Mouse (Mus musculus) hindbrain, embryonic 14.5 days (tissue): ENCODE results near the gene Them7. TPM values are rescaled to one million over a fixed set of nuclear protein-coding genes. Genes with fewer than 3 reads are reported as not detected.

Experiments
- ATAC-seq: fragments of 200-750 bp; cut with Nextera tagmentation; 2 replicates; pipeline ENCODE4 v1.8.0; 2017; ENCODE audit warnings: moderate number of reproducible peaks, mild to moderate bottlenecking, moderate TSS enrichment, moderate library complexity; ENCODE audit not compliant: low FRiP score
- DNase-seq: peaks from one replicate; pipeline ENCODE4 v3.0.0-alpha.2; 2015; ENCODE audit warnings: low spot score
- H3K27ac ChIP-seq: fragments of 300-500 bp; sonication (generic); 2 replicates; pipeline ENCODE4 v1.5.1; 2014; ENCODE audit warnings: mild to moderate bottlenecking, moderate library complexity
- H3K27me3 ChIP-seq: fragments of 300-500 bp; sonication (generic); 2 replicates; pipeline ENCODE4 v1.6.1; 2014; ENCODE audit warnings: mild to moderate bottlenecking, low read length, mixed read lengths; ENCODE audit not compliant: control insufficient read depth, insufficient read depth
- H3K36me3 ChIP-seq: fragments of 300-500 bp; sonication (generic); replicated peaks from 2 replicates; pipeline ENCODE4 v1.6.1; 2014; ENCODE audit not compliant: control insufficient read depth, insufficient read depth
- H3K4me1 ChIP-seq: fragments of 300-500 bp; sonication (generic); replicated peaks from 2 replicates; pipeline ENCODE4 v1.6.1; 2014; ENCODE audit warnings: antibody characterized with exemption, low read length, mixed read lengths; ENCODE audit not compliant: control insufficient read depth, insufficient read depth
- H3K4me2 ChIP-seq: fragments of 300-500 bp; sonication (generic); replicated peaks from 2 replicates; pipeline ENCODE4 v1.6.1; 2014; ENCODE audit warnings: mild to moderate bottlenecking, moderate library complexity
- H3K4me3 ChIP-seq: fragments of 300-500 bp; sonication (generic); replicated peaks from 2 replicates; pipeline ENCODE4 v1.5.1; 2014; ENCODE audit warnings: mild to moderate bottlenecking, low read length
- H3K9ac ChIP-seq: fragments of 300-500 bp; sonication (generic); 2 replicates; pipeline ENCODE4 v1.6.1; 2014
- H3K9me3 ChIP-seq: fragments of 300-500 bp; sonication (generic); 2 replicates; pipeline ENCODE4 v1.6.1; 2016; ENCODE audit warnings: low read length; ENCODE audit not compliant: control insufficient read depth
- WGBS: fragments of 180-500 bp; shearing (Covaris S2); extraction: QIAGEN DNeasy Blood & Tissue Kit; methylation state at CpG from one replicate; pipeline ENCODE4 v1.1.7; 2014; 5-methylcytosine and 5-hydroxymethylcytosine counted together
- polyA plus RNA-seq: library from polyadenylated mRNA; unstranded; fragments of >200 nt; fragmentation: Nextera tagmentation; extraction: Ambion mirVana; gene quantifications from 2 replicates; pipeline ENCODE4 v1.2.1, GENCODE M21; 2014

Gene Them7
- polyA plus RNA-seq, 1 experiment from 2014 or later: not detected

DNA sequence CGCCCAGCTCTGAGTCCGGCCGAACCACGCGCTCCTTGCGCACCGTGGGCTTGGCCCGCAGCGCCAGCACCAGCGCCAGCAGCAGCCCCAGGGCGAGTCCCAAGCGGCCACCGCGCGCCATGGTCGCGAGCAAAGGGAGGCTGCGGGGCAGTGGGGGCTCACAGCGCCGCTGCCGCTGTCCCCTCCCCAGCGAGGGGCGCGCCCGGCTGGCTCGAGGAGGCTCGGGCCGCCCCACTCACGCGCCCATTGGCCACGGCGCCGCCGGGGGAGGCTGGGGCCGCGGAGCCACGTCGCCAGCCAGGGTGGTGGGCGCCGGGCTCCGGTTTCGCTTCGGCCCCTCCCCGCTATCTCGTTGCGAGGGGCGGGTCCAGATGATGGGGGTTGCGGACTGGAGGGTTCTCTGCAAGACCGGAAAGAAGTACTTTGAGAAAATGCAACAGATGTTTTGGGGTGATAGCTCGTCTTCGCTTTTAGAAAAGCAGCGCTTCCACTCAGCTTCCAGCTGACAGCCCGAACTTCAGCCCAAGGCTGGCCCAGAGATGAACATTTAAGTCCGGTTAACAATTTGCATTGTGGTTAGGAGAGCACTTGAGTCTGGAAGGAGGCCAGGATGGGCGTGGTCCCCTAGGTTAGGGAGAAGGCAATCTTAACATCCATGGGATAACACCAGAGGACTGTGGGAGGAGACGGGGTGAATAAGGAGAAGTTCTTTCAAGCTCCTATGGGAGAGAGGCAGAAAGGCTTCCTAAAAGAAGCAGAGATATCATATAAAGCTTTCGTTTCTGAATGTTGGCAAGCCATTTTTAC is 175.2 kb downstream of the Them7 start, which contains the start of gene Rcn1:
Gene Rcn1, minus strand, starts transcription at position 235 of the 807 bp plus-strand sequence.
- Histone ChIP-seq H3K36me3 (no peaks in the 10 kb centered on the region), H3K9me3 (no peaks in the 10 kb centered on the region)
- 2% methylated on average over 42 of the region's 57 CpGs for WGBS

GRCm38 (mm10) chr2:105400558-105400957 is 176.4 kb downstream of the Them7 start:
- peaks cover 14% of the 10 kb centered on the region; the same call in 1 of the 2 replicates for H3K27me3 ChIP-seq
- no peak overlapping the region for H3K27ac ChIP-seq
- ATAC-seq (no peak), DNase-seq (no peak)
- no peaks in the 10 kb centered on the region for H3K36me3 ChIP-seq
- no peak overlapping the region for H3K4me3 ChIP-seq
- no peaks in the 10 kb centered on the region for H3K4me1 ChIP-seq
- no peaks in the 10 kb centered on the region for H3K9me3 ChIP-seq
- WGBS: 90% methylated on average over 4 of the region's 4 CpGs
- H3K9ac ChIP-seq: no peak overlapping the region
- no peak overlapping the region for H3K4me2 ChIP-seq

More for the DNA sequence above, 175.2 kb downstream of the Them7 start, which contains the start of gene Rcn1:
- Histone ChIP-seq H3K27me3 (peaks cover 14% of the 10 kb centered on the region; the same call in 1 of the 2 replicates), H3K9ac (peak within 1 kb of the TSS; percentile 77), H3K27ac (peak within 1 kb of the TSS; percentile 79), H3K4me2 (peak within 1 kb of the TSS; percentile 99), H3K4me3 (peak within 1 kb of the TSS; percentile 66), H3K4me1 (no peaks in the 10 kb centered on the region)
- ATAC-seq (peak; percentile 87), DNase-seq (peak; percentile 65)

GRCm38 (mm10) chr2:105402180-105402579 is 178.1 kb downstream of the Them7 start:
- Histone ChIP-seq H3K27ac (no peak overlapping the region), H3K27me3 (peaks cover 14% of the 10 kb centered on the region; the same call in 1 of the 2 replicates), H3K4me3 (no peak overlapping the region), H3K9ac (no peak overlapping the region), H3K4me2 (no peak overlapping the region), H3K4me1 (no peaks in the 10 kb centered on the region), H3K36me3 (no peaks in the 10 kb centered on the region), H3K9me3 (no peaks in the 10 kb centered on the region)
- ATAC-seq (no peak), DNase-seq (no peak)
- WGBS: 89% methylated on average over 2 of the region's 2 CpGs

DNA sequence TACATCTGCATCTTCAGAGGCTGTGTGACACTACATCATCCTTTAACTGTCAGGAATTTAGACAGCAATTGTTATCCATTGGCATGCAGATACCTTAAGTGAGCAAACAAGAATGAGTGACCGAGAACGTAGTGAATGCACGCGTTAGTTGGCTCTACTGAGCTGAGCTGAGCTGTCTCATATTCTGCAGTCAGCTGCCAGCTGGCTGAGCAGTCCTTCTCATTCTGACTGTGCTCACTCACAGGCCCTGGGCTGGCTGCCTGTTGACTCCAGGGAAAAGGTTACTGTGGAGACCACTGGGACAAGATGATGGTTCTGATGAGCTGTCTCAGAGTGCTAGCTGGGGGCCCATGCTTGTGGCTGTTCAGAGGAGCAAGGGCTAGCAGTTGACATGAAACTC is 184.4 kb downstream of the Them7 start:
- Histone ChIP-seq H3K27ac (no peak overlapping the region), H3K9me3 (no peaks in the 10 kb centered on the region), H3K4me3 (no peak overlapping the region), H3K9ac (no peak overlapping the region), H3K4me1 (no peaks in the 10 kb centered on the region), H3K27me3 (no peaks in the 10 kb centered on the region), H3K36me3 (no peaks in the 10 kb centered on the region), H3K4me2 (no peak overlapping the region)
- ATAC-seq (peak; percentile 53; the same call in 1 of the 2 replicates), DNase-seq (no peak)
- 45% methylated on average over 4 of the region's 4 CpGs for WGBS

- WGBS: 100% methylated on average over 1 of the region's 1 CpGs
- no peak for DNase-seq
These were observed 185.1 kb downstream of the Them7 start for GRCm38 (mm10) chr2:105409253-105409652.

DNA sequence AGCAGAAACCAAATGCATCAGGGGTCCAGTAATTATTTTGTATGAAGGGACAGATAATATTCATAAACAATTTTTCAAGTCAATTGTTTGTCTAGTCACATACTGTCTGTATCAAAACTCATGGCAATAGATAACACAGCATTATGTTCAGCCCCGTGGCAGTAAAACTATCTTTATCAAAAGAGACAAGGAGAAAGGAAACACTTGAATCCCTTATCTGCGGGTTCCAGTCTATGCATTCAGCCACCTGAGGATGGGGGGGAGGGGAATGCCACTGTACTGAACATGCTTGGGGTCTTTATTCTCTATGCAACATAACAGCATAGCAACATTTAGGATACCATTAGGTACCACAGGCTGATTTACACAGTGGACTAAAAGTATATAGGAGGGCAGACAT is 190.2 kb downstream of the Them7 start:
- WGBS: 76% methylated on average over 2 of the region's 2 CpGs
- H3K27me3 ChIP-seq: no peaks in the 10 kb centered on the region
- no peaks in the 10 kb centered on the region for H3K36me3 ChIP-seq
- H3K4me1 ChIP-seq: peaks cover 16% of the 10 kb centered on the region
- no peak for DNase-seq
- H3K9ac ChIP-seq: no peak overlapping the region
- H3K4me2 ChIP-seq: no peak overlapping the region
- H3K4me3 ChIP-seq: no peak overlapping the region
- no peak overlapping the region for H3K27ac ChIP-seq
- no peak for ATAC-seq
- no peaks in the 10 kb centered on the region for H3K9me3 ChIP-seq

More at GRCm38 (mm10) chr2:105409253-105409652, 185.1 kb downstream of the Them7 start:
- Histone ChIP-seq H3K9ac (no peak overlapping the region), H3K36me3 (no peaks in the 10 kb centered on the region), H3K4me2 (no peak overlapping the region), H3K27me3 (no peaks in the 10 kb centered on the region), H3K27ac (no peak overlapping the region), H3K4me3 (no peak overlapping the region), H3K9me3 (no peaks in the 10 kb centered on the region), H3K4me1 (no peaks in the 10 kb centered on the region)
- no peak for ATAC-seq

DNA sequence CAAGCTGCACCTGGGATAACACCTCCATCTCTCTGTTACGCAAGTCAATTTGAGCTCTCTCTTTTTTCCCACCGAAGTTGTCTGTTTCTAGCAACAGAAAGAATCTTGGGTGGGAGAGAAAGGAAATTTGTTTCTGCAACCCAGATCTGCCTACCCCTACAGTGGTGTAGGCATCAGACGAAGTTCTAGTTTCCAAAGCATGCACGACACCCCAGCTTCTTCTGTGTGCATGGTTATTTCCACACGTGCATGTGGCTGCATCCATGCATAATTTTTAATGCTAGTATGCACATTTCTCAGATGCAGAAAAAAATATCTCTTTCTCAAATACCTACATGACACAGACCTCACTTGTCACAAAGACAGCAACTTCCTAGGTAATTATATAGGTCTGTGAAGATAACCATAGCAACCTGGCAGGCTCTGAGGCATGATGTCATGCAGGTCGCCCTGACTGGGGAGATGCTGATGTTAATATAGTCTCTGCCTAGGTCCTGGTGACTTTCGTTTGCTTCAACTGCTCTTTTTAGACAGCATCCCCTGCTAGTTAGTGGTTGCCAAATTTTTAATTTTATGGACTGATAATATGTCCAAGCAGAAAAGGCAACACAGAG is 192.0 kb downstream of the Them7 start:
- peaks cover 16% of the 10 kb centered on the region for H3K4me1 ChIP-seq
- H3K9me3 ChIP-seq: no peaks in the 10 kb centered on the region
- H3K27ac ChIP-seq: no peak overlapping the region
- H3K36me3 ChIP-seq: no peaks in the 10 kb centered on the region
- H3K4me2 ChIP-seq: no peak overlapping the region
- WGBS: 55% methylated on average over 7 of the region's 7 CpGs
- H3K4me3 ChIP-seq: no peak overlapping the region
- H3K9ac ChIP-seq: no peak overlapping the region
- no peak for DNase-seq
- ATAC-seq: 0 out of 2 replicates have a peak, but pooled peaks have one; percentile 34
- H3K27me3 ChIP-seq: no peaks in the 10 kb centered on the region

- Histone ChIP-seq H3K27me3 (no peaks in the 10 kb centered on the region), H3K27ac (no peak overlapping the region), H3K4me1 (peaks cover 16% of the 10 kb centered on the region), H3K9ac (no peak overlapping the region), H3K4me3 (no peak overlapping the region), H3K36me3 (no peaks in the 10 kb centered on the region), H3K4me2 (no peak overlapping the region), H3K9me3 (no peaks in the 10 kb centered on the region)
- peak; percentile 41 for DNase-seq
- WGBS: 22% methylated on average over 8 of the region's 8 CpGs
- peak; percentile 51; the same call in 1 of the 2 replicates for ATAC-seq
These were observed 192.7 kb downstream of the Them7 start for GRCm38 (mm10) chr2:105416660-105417348.

DNA sequence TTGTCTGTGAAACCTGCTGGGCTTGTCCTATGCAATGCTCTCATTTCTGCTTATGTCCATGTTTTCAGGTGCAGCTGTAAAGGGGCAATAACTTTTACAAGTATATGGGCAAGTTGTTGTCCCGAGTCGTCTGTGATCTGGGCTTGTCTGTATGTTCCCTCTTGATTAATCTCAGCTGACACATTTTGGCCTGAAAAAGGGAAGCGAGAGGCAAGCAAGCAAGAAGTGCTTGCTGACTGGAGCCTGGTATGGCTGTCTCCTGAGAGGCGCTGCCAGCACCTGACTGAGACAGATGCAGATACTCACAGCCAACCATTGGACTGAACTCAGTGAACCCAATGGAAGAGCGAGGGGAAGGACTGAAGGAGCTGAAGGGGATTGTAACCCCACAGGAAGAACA is 193.5 kb downstream of the Them7 start:
- ATAC-seq (no peak), DNase-seq (no peak)
- Histone ChIP-seq H3K4me2 (no peak overlapping the region), H3K36me3 (no peaks in the 10 kb centered on the region), H3K4me3 (no peak overlapping the region), H3K27me3 (no peaks in the 10 kb centered on the region), H3K9ac (no peak overlapping the region), H3K27ac (no peak overlapping the region), H3K4me1 (peaks cover 16% of the 10 kb centered on the region), H3K9me3 (no peaks in the 10 kb centered on the region)
- WGBS: 81% methylated on average over 5 of the region's 5 CpGs
